Mouse (Mus musculus): ENCODE data around the gene Rbbp9. TPM values are rescaled to one million over a fixed set of nuclear protein-coding genes. Genes with fewer than 3 reads are reported as not detected.
"Not testable (repeated sequence)": the region's sequence is repeated elsewhere in the genome, so short reads cannot be mapped to it uniquely, and the experiment has no call there.

Rbbp9 gene
- 4.0 and 4.6 TPM in 2 replicates for polyA plus RNA-seq (2011; ENCODE audit: insufficient read depth, insufficient read length, low replicate concordance, missing spikeins)

GRCm38 (mm10) chr2:144550529-144550928, at the start of gene Rbbp9:
TSS of gene Rbbp9 (minus strand) at chr2:144550869.
- TF ChIP-seq POLR2A (IDR thresholded peaks at IDR 0.05; ENCODE audit: borderline replicate concordance, control insufficient read depth, low read depth, low read length) (no peak), CTCF (IDR thresholded peaks at IDR 0.05; ENCODE audit: control insufficient read depth, insufficient read depth, low read length) (no peak)
- Histone ChIP-seq H3K27ac (ENCODE audit: control insufficient read depth, insufficient read depth, low read depth, low read length, poor library complexity) (no peak within 1 kb of the TSS), H3K4me3 (replicated peaks; ENCODE audit: control insufficient read depth, low read depth, low read length) (peak within 1 kb of the TSS; percentile 96), H3K4me1 (ENCODE audit: control insufficient read depth, insufficient read depth, low read length) (no peaks in the 10 kb centered on the region)
- WGBS = 1% methylated on average over 17 of the region's 17 CpGs

- Histone ChIP-seq H3K4me1 (ENCODE audit: control insufficient read depth, insufficient read depth, low read length) (no peaks in the 10 kb centered on the region; the same call in 1 of the 2 replicates), H3K27ac (ENCODE audit: control insufficient read depth, insufficient read depth, low read depth, low read length, poor library complexity) (peak within 1 kb of the TSS; percentile 37), H3K4me3 (replicated peaks; ENCODE audit: control insufficient read depth, low read depth, low read length) (peak within 1 kb of the TSS; percentile 73)
- WGBS = 1% methylated on average over 50 of the region's 50 CpGs
- TF ChIP-seq CTCF (IDR thresholded peaks at IDR 0.05; ENCODE audit: control insufficient read depth, insufficient read depth, low read length) (peak; percentile 79), POLR2A (IDR thresholded peaks at IDR 0.05; ENCODE audit: borderline replicate concordance, control insufficient read depth, low read depth, low read length) (peak; percentile 68; the same call in 1 of the 2 replicates)
These were observed 49.4 kb upstream of the Rbbp9 start, which contains the start of gene Dtd1 for GRCm38 (mm10) chr2:144599831-144600687. TSS of gene Dtd1 (plus strand) at chr2:144599897.

GRCm38 (mm10) chr2:144598006-144598405, 47.3 kb upstream of the Rbbp9 start:
- Histone ChIP-seq H3K4me3 (replicated peaks; ENCODE audit: control insufficient read depth, low read depth, low read length) (no peak overlapping the region), H3K27ac (ENCODE audit: control insufficient read depth, insufficient read depth, low read depth, low read length, poor library complexity) (no peak overlapping the region), H3K4me1 (ENCODE audit: control insufficient read depth, insufficient read depth, low read length) (no peaks in the 10 kb centered on the region; the same call in 1 of the 2 replicates)
- 71% methylated on average over 2 of the region's 2 CpGs for WGBS
- TF ChIP-seq CTCF (IDR thresholded peaks at IDR 0.05; ENCODE audit: control insufficient read depth, insufficient read depth, low read length) (no peak), POLR2A (IDR thresholded peaks at IDR 0.05; ENCODE audit: borderline replicate concordance, control insufficient read depth, low read depth, low read length) (no peak)

- no peak within 1 kb of the TSS for H3K27ac ChIP-seq (ENCODE audit: control insufficient read depth, insufficient read depth, low read depth, low read length, poor library complexity)
- under 1% methylated on average over 31 of the region's 31 CpGs for WGBS
- H3K4me1 ChIP-seq (ENCODE audit: control insufficient read depth, insufficient read depth, low read length) = no peaks in the 10 kb centered on the region; the same call in 1 of the 2 replicates
- TF ChIP-seq POLR2A (IDR thresholded peaks at IDR 0.05; ENCODE audit: borderline replicate concordance, control insufficient read depth, low read depth, low read length) (0 out of 2 replicates have a peak, but pooled peaks have one; percentile 28), CTCF (IDR thresholded peaks at IDR 0.05; ENCODE audit: control insufficient read depth, insufficient read depth, low read length) (no peak)
- H3K4me3 ChIP-seq (replicated peaks; ENCODE audit: control insufficient read depth, low read depth, low read length) = peak within 1 kb of the TSS; percentile 60
These were observed 43.4 kb upstream of the Rbbp9 start, which contains the start of gene Smim26 for GRCm38 (mm10) chr2:144593951-144594651. TSS of gene Smim26 (plus strand) at chr2:144594054.

DNA sequence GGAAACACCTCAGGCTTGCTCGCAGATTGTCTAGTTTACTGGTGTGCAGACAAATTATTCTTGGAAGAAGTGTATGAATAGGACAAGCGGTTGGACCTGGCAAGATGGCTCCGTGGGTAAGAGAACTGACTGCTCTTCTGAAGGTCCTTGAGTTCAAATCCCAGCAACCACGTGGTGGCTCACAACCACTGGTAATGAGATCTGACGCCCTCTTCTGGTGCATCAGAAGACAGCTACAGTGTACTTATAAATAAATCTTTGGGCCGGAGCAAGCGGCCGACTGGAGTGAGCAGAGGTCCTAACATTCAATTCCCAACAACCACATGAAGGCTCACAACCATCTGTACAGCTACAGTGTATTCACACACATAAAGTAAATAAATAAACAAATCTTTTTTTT, 42.4 kb upstream of the Rbbp9 start:
- H3K4me3 ChIP-seq (replicated peaks; ENCODE audit: control insufficient read depth, low read depth, low read length); H3K4me1 ChIP-seq (ENCODE audit: control insufficient read depth, insufficient read depth, low read length); H3K27ac ChIP-seq (ENCODE audit: control insufficient read depth, insufficient read depth, low read depth, low read length, poor library complexity): not testable (repeated sequence)
- WGBS = 67% methylated on average over 8 of the region's 8 CpGs

DNA sequence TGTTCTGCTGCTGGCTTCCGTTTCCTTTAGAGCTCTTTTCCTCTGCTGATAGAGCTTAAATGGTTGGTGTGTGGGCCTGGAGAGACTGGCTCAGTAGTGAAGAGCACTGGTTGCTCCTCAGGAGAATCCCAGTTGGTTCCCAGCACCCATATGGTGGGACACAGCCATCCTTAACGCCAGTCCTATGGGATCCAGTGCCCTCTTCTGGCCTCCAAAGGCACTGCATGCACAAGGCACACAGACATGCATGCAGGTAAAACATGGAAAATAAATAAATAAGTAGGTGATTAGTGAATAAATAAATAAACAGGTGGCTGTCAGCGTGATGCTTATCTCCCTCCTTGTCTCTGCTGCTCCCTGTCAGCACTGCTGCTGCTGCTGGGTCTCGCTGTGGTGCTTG, 38.1 kb upstream of the Rbbp9 start:
- no peaks in the 10 kb centered on the region; the same call in 1 of the 2 replicates for H3K4me1 ChIP-seq (ENCODE audit: control insufficient read depth, insufficient read depth, low read length)
- H3K27ac ChIP-seq (ENCODE audit: control insufficient read depth, insufficient read depth, low read depth, low read length, poor library complexity) = no peak overlapping the region
- no peak overlapping the region for H3K4me3 ChIP-seq (replicated peaks; ENCODE audit: control insufficient read depth, low read depth, low read length)
- TF ChIP-seq CTCF (IDR thresholded peaks at IDR 0.05; ENCODE audit: control insufficient read depth, insufficient read depth, low read length) (peak; percentile 32; the same call in 1 of the 2 replicates), POLR2A (IDR thresholded peaks at IDR 0.05; ENCODE audit: borderline replicate concordance, control insufficient read depth, low read depth, low read length) (no peak)
- WGBS = 90% methylated on average over 4 of the region's 4 CpGs

DNA sequence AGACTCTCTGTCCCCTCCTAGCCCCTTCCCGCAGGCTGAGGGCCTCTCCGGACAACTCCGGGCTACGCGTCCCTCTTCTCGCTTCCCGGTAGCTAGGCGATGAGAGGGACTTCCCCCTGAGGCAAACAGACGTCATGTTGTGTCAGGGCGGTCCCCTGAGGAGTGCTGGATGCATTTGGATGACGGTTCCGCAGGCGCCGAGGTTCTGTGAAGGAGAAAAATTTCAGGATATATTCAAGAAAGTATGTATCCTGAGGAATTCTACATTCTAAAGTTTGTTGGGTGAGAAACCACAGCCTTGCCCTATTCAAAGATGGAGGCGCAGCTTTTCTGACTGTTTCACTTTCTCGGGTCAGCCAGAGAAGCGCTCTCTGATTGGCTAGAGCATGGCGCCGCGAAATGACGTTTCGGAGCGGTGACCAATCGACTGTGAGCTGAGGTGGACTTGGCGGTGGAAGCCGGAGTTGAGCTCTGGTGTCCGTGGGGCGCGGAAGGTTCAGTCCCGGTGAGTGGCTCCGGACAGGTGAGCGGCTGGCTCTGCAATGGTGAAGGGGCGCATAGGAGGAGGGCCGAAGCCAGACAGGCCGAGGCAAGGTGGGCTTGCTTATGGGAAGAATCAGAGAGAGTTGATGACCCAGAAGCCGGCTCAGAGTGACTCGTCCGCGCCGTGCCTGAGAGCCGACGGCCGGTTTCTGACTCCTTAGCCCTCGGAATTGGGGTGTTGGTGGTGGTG, 5.3 kb upstream of the Rbbp9 start, which contains the start of gene Sec23b:
Gene Sec23b (plus strand): TSS at position 410 of the 733 bp plus-strand sequence.
- TF ChIP-seq CTCF (IDR thresholded peaks at IDR 0.05; ENCODE audit: control insufficient read depth, insufficient read depth, low read length) (peak; percentile 22; the same call in 1 of the 2 replicates), POLR2A (IDR thresholded peaks at IDR 0.05; ENCODE audit: borderline replicate concordance, control insufficient read depth, low read depth, low read length) (peak; percentile 92)
- Histone ChIP-seq H3K4me3 (replicated peaks; ENCODE audit: control insufficient read depth, low read depth, low read length) (peak within 1 kb of the TSS; percentile 78), H3K27ac (ENCODE audit: control insufficient read depth, insufficient read depth, low read depth, low read length, poor library complexity) (peak within 1 kb of the TSS; percentile 90), H3K4me1 (ENCODE audit: control insufficient read depth, insufficient read depth, low read length) (no peaks in the 10 kb centered on the region; the same call in 1 of the 2 replicates)
- WGBS = under 1% methylated on average over 44 of the region's 44 CpGs

Data from bone marrow, adult 2 months (tissue).